Mouse (Mus musculus) midbrain, embryonic 10.5 days (tissue): ENCODE measurements around the gene Metap1d. TPM values are rescaled to one million over a fixed set of nuclear protein-coding genes. Genes with fewer than 3 reads are reported as not detected.
A peak's percentile ranks its signal among the peaks of the same experiment; 100 is the strongest.

Experiments
- DNase-seq: peaks from one replicate; pipeline ENCODE4 v3.0.0-alpha.2; 2017; ENCODE audit warnings: low spot score
- H3K27ac ChIP-seq: fragments of 300-500 bp; sonication (generic); replicated peaks from 2 replicates; pipeline ENCODE4 v1.5.1; 2016; ENCODE audit warnings: mild to moderate bottlenecking
- H3K27me3 ChIP-seq: fragments of 300-500 bp; sonication (generic); 2 replicates; pipeline ENCODE4 v1.6.1; 2016; ENCODE audit warnings: low read depth, mild to moderate bottlenecking; ENCODE audit not compliant: poor library complexity, severe bottlenecking
- H3K36me3 ChIP-seq: fragments of 300-500 bp; sonication (generic); 2 replicates; pipeline ENCODE4 v1.6.1; 2016; ENCODE audit warnings: mild to moderate bottlenecking, moderate library complexity
- H3K4me1 ChIP-seq: fragments of 300-500 bp; sonication (generic); 2 replicates; pipeline ENCODE4 v1.6.1; 2016
- H3K4me3 ChIP-seq: fragments of 300-500 bp; sonication (generic); 2 replicates; pipeline ENCODE4 v1.5.1; 2016; ENCODE audit warnings: mild to moderate bottlenecking, moderate library complexity
- H3K9me3 ChIP-seq: fragments of 300-500 bp; sonication (generic); replicated peaks from 2 replicates; pipeline ENCODE4 v1.6.1; 2016; ENCODE audit warnings: mild to moderate bottlenecking
- WGBS: fragments of 180-500 bp; shearing (Covaris S2); methylation state at CpG from one replicate; pipeline ENCODE4 v1.1.7; 2016; 5-methylcytosine and 5-hydroxymethylcytosine counted together
- polyA plus RNA-seq: library from polyadenylated mRNA; unstranded; fragments of >200 nt; fragmentation: Nextera tagmentation; extraction: Ambion mirVana; gene quantifications from 2 replicates; pipeline ENCODE4 v1.2.1, GENCODE M21; 2016

The Metap1d gene
- 26.6 and 28.2 TPM in 2 replicates for polyA plus RNA-seq

DNA sequence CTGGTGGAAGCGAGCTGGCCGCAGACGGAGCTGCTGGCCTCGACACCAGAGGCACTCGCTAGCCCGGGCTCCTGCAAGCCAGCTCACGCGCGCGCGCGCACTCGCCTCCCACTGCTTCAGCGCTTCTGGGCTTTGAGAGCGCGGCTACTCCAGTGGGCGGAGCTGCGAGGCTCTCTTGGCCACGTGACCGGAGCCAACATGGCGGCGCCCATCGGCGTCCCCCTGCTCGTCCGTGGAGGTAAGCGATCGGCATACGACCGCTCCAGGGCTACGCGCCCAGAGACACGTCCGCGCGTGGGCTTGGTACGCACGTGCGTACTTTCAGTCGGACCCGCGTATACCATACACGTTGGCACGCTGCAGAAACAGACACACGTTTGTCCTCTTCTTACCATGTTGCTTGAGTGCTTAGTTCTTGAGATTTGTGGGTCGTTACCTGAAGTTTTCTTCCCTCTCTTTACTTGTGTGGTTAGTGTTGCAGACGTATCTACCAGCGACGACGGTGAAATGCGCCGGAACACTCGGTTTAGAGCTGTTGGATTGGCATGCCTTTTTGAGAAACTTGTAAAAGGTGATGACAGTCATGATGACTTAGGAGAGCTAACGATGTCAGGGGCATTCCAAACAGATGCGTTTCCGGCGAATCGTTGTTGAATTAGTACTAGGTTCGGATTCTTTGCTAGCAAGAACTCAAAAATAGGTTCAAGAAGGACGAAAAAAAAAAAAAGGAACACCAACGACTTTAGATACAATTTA, at the start of gene Metap1d:
TSS of gene Metap1d (plus strand) at position 116 of the 756 bp plus-strand sequence.
- WGBS, result under 1% methylated on average over 61 of the region's 61 CpGs
- Histone ChIP-seq H3K27ac (peak within 1 kb of the TSS; percentile 85), H3K9me3 (no peaks in the 10 kb centered on the region), H3K4me1 (peaks cover 13% of the 10 kb centered on the region), H3K4me3 (peak within 1 kb of the TSS; percentile 77), H3K27me3 (peaks cover 17% of the 10 kb centered on the region), H3K36me3 (no peaks in the 10 kb centered on the region)
- peak; percentile 98 for DNase-seq

DNA sequence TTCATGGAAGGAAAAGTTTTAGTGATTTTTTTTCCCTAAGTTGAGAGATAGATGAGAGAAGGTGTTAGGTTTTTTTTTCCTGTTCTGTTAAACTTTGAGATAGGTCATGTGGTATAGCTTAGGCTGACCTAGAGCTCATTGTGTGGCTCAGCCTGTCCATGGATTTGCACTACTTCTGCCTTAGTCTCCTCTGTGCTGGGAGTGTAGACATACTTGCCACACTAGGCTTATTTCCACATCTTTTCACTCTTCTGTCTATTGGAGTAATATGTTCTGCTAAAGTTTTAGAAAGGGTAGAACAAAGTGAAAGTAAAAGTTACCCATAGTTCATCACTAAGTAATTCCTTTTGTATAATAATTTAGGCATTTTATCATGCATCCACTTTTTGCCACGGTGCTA, 47.5 kb upstream of the Metap1d start:
- Histone ChIP-seq H3K9me3 (no peaks in the 10 kb centered on the region), H3K4me1 (no peaks in the 10 kb centered on the region), H3K36me3 (peaks cover 90% of the 10 kb centered on the region), H3K27me3 (no peaks in the 10 kb centered on the region), H3K27ac (no peak overlapping the region), H3K4me3 (no peak overlapping the region)
- no peak for DNase-seq
- 95% methylated on average over 1 of the region's 1 CpGs for WGBS

DNA sequence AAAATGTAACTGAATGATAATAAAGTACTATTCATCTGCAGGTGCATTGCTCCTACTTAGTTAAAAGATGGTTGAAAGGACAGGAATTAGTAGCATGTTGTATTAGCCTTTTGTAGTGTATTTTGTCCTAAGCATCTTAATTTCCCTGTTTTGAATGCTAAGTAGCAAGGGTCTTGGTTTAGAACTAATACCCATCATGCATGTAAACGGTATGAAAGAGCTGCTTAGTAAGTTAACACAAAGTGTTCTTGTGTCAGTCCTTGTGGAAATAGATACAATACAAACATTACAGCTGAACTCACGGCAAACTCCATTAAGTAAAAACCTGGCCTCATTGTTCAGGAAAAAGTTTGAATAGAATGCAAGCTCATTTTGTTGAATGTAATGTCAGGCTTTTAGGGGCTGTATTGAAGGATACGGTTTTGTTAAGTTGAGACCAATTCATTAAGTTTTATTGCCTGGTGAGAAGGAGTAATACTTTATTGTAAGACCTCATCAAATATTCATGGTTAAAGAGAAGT, 34.3 kb upstream of the Metap1d start:
- WGBS, result 68% methylated on average over 3 of the region's 3 CpGs
- no peak overlapping the region for H3K27ac ChIP-seq
- no peak for DNase-seq
- no peak overlapping the region for H3K4me3 ChIP-seq
- no peaks in the 10 kb centered on the region for H3K27me3 ChIP-seq
- H3K36me3 ChIP-seq, result peaks cover 79% of the 10 kb centered on the region
- H3K4me1 ChIP-seq, result no peaks in the 10 kb centered on the region
- H3K9me3 ChIP-seq, result no peaks in the 10 kb centered on the region

DNA sequence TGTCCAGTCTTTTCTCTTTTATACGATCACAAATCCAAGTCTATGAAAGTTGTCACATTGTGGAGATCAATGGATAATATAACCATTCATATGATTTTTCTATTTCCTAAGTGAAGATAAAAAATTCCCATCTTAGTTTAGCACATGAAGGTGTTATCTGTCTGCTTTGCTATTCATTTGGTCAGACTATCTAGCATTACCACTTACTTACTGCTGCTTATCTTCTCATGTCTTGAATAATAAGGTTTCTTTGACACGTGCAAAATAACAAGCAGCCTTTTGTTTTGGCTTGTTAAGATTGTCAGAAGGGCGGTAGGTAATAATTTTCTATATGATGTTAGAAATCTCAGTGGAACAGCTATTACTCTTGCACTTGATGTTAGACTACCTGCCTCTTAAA, 33.7 kb upstream of the Metap1d start:
- no peaks in the 10 kb centered on the region for H3K27me3 ChIP-seq
- H3K27ac ChIP-seq, result no peak overlapping the region
- whole genome bisulfite sequencing, result 88% methylated on average over 3 of the region's 3 CpGs
- no peaks in the 10 kb centered on the region for H3K9me3 ChIP-seq
- H3K4me3 ChIP-seq, result no peak overlapping the region
- no peaks in the 10 kb centered on the region for H3K4me1 ChIP-seq
- DNase-seq, result no peak
- peaks cover 78% of the 10 kb centered on the region for H3K36me3 ChIP-seq

DNA sequence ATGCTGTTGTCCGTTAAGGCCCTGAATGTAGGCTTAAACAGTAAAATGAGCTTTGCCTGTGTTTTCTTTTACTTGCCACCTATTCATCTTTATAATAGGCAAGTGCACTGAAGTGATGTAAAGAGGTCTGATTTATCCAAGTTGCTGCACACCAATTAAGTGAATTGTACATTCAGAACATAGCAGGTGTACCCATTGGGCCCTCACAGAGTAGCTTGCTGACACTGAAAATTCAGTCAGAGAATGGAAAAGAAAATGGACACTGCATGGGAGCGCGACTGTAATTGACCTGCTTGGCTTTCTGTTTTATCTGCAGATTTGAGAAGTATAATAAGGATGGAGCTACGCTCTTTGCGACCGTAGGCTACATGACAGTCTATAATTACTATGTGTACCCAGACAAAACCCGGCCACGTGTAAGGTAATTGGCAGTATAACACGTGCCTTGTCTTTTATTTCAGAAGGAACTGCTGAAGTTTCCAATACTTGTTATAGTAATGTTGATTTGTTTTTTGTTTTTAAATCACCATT, 32.1 kb upstream of the Metap1d start:
- no peaks in the 10 kb centered on the region for H3K27me3 ChIP-seq
- no peak overlapping the region for H3K27ac ChIP-seq
- no peaks in the 10 kb centered on the region for H3K9me3 ChIP-seq
- WGBS, result 89% methylated on average over 9 of the region's 9 CpGs
- H3K4me1 ChIP-seq, result no peaks in the 10 kb centered on the region
- no peak for DNase-seq
- H3K4me3 ChIP-seq, result no peak overlapping the region
- peaks cover 77% of the 10 kb centered on the region for H3K36me3 ChIP-seq

DNA sequence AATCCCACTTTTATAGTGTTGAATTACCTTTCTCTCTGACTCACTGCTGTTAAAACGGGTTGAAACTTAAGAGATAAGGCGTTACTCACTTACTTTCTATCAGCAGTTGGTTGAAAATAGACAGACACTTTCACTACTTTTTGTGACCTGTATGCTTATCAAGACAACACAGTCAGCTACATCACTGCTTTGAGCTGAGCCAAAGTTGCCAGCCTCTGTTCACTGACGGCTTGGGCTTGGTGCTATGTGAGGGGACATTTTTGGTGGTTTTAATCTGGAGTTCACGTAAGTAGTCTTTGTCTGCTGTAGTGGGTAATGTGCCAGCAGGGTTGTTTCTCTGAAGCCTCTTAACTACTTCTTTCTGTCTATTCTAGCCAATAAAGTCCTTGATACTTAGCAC, 28.5 kb upstream of the Metap1d start:
- WGBS, result 85% methylated on average over 4 of the region's 4 CpGs
- H3K27me3 ChIP-seq, result no peaks in the 10 kb centered on the region
- H3K4me3 ChIP-seq, result no peak overlapping the region
- no peaks in the 10 kb centered on the region for H3K4me1 ChIP-seq
- no peak for DNase-seq
- H3K27ac ChIP-seq, result no peak overlapping the region
- H3K36me3 ChIP-seq, result peaks cover 95% of the 10 kb centered on the region
- H3K9me3 ChIP-seq, result no peaks in the 10 kb centered on the region

DNA sequence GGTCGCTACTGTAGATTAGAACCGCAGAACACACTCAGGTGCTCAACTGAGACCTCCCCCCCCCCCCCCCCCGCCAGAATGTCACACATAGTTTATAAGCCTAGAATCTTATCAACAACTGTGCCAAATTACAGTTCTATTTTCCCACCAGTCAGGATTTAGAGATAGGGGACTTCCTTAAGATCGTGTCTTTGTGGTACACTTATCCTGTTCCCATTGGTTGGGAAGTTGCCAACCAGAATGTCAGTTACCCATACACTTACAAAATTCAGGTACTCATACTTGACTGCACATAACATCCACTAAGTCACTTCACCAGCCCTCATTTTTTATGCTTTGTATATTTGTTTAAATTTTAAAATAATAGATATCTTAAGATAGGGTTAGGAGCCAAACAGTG, 17.6 kb upstream of the Metap1d start:
- peaks cover 94% of the 10 kb centered on the region for H3K36me3 ChIP-seq
- DNase-seq, result no peak
- no peak overlapping the region for H3K27ac ChIP-seq
- no peaks in the 10 kb centered on the region for H3K9me3 ChIP-seq
- 81% methylated on average over 4 of the region's 4 CpGs for WGBS
- H3K4me1 ChIP-seq, result no peaks in the 10 kb centered on the region
- no peaks in the 10 kb centered on the region for H3K27me3 ChIP-seq
- H3K4me3 ChIP-seq, result no peak overlapping the region

DNA sequence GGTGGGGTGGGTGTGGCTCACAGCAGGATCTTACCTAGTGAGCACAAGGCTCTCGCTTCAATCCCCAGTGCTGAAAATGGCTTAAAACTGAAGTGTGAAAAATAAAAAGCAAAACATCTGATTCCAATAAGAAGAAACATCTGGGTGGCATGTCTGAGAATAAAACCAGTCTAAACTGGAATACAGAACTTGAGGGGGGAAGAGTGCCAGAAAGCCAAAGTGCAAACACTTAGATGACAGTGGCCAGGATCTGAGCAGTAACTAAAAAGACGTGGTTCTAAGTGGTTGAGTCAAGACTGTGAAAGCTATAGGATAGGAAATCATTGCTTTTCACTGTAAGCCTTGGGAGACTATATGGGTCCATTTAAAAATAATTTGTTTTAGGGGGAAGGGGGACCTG, 9.7 kb upstream of the Metap1d start:
- DNase-seq, result no peak
- 0 out of 2 replicates have a peak, but pooled peaks cover 12% of the 10 kb centered on the region for H3K27me3 ChIP-seq
- peaks cover 9% of the 10 kb centered on the region for H3K4me1 ChIP-seq
- no peaks in the 10 kb centered on the region for H3K9me3 ChIP-seq
- 45% methylated on average over 2 of the region's 2 CpGs for WGBS
- H3K27ac ChIP-seq, result no peak overlapping the region
- peaks cover 37% of the 10 kb centered on the region for H3K36me3 ChIP-seq
- H3K4me3 ChIP-seq, result no peak overlapping the region

DNA sequence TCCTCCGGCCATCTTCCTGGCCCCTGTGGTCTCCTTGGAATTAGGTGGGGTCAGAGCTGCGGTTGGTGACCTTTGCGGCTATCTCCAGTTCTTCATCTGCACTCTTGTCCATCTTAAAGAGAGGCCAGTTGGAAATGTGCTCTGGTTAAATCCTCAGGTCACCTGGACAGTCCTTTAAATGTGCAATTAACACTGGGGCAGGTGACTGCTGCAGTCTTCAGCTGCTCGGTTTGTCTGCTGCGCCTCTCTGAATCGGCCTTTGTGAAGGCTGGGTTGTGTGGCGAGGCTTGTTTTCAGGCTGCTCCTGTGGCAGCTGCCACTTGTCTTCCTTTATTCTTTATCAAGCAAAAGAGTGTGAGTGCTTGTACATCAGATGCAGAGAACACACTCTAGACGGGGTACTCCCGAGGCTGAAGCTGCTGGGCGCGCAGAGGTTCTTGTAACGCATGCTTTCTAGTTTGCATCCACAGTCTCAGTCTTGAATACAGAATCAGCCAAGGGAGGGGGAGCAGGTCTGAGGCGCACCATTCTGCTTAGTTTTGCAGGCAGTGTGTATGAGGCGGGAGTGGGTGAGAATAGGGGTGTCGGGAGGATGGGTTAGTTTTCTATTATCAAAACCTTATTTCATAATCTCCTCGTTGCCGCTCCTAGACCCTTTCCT, 7.4 kb upstream of the Metap1d start:
- no peaks in the 10 kb centered on the region for H3K9me3 ChIP-seq
- peaks cover 18% of the 10 kb centered on the region for H3K36me3 ChIP-seq
- WGBS, result 47% methylated on average over 17 of the region's 17 CpGs
- H3K4me3 ChIP-seq, result no peak overlapping the region; the same call in 1 of the 2 replicates
- 0 out of 2 replicates have a peak, but pooled peaks cover 12% of the 10 kb centered on the region for H3K27me3 ChIP-seq
- H3K4me1 ChIP-seq, result peaks cover 9% of the 10 kb centered on the region
- DNase-seq, result no peak
- H3K27ac ChIP-seq, result peak overlapping the region; percentile 43

DNA sequence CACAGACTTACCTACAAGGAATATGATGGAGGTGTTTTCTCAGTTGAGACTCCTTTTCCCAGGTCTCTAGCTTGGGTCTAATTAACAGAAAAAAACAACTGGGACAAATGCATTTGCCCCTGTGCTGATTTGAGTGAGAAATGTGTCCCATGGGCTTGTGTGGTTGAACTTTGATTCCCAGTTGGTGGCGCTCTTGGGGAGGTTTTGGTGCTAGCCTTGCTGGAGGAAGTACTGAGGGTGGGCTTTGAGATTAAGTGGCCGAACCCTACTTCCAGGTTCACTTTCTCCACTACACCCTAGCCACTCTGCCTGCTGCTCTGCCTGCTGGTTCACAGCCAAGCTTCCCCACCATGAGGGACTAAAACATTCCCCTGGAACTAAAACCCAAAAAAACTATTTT, 3.5 kb upstream of the Metap1d start:
- Histone ChIP-seq H3K27me3 (peaks cover 29% of the 10 kb centered on the region), H3K4me3 (no peak overlapping the region), H3K9me3 (no peaks in the 10 kb centered on the region), H3K36me3 (no peaks in the 10 kb centered on the region), H3K4me1 (peaks cover 22% of the 10 kb centered on the region), H3K27ac (no peak overlapping the region)
- 14% methylated on average over 2 of the region's 2 CpGs for WGBS
- DNase-seq, result no peak

DNA sequence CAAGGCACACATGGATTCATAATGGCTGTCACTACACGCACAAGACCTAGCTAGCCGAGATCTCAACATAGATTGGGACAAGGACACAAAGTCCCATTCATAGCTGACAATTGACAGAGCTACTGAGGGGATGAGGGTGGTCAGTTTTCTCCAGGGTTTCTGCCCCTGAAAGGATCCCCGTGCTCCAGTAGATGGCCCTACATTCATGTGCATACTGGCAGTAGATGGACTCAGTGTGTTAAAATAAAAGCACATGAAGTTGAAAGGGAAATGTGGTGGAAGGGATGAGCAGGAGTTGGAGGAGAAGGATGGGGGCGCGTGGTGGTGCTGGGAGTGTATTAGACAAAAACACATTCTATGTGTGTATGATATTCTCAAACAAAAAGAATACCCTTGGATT, 1.3 kb upstream of the Metap1d start:
- no peak overlapping the region for H3K27ac ChIP-seq
- peaks cover 22% of the 10 kb centered on the region for H3K27me3 ChIP-seq
- DNase-seq, result no peak
- H3K4me1 ChIP-seq, result peaks cover 13% of the 10 kb centered on the region
- no peaks in the 10 kb centered on the region for H3K9me3 ChIP-seq
- H3K4me3 ChIP-seq, result no peak overlapping the region
- H3K36me3 ChIP-seq, result no peaks in the 10 kb centered on the region
- 68% methylated on average over 5 of the region's 5 CpGs for WGBS

DNA sequence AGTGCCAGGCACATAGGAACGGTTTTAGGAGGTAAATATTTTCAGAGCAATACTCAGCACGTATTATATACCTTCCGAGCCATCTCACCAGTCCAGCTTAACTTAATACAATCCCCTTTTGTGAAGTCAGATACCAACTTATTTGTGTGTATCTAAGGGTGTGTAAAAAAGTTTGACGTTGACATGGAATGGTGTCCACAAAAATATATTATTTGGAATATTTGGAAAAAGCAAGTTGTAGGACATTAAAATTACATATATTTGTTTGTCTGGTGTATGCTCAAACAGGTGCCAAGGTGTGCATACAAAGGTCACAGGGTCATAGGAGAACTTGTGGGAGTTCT, 813 bp downstream of the Metap1d start:
- WGBS, result 46% methylated on average over 4 of the region's 4 CpGs
- DNase-seq, result no peak

DNA sequence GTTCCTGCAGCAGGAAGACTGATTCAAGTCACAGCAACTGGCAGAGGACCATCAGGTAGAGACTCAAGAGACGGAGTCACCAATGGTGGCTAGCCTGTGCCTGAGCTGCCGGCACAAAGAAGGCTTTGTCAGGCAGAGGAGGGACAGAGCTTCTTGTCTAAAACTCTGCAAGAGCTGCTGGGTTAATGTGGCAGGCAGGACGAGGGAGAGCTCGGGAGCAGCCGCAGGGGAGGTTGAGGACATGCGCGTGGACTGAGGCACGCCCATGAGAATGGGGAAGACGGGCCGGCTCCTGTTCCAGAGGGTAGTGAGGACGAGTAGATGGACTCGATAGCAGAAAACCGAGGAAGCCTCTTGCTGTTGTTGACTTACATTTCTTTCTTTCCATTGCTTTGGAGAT, 5.5 kb downstream of the Metap1d start:
- Histone ChIP-seq H3K4me1 (0 out of 2 replicates have a peak, but pooled peaks cover 8% of the 10 kb centered on the region), H3K4me3 (no peak overlapping the region), H3K27me3 (no peaks in the 10 kb centered on the region), H3K27ac (no peak overlapping the region), H3K9me3 (no peaks in the 10 kb centered on the region), H3K36me3 (no peaks in the 10 kb centered on the region)
- no peak for DNase-seq
- WGBS, result 67% methylated on average over 13 of the region's 13 CpGs

More for the DNA sequence above, 813 bp downstream of the Metap1d start:
- Histone ChIP-seq H3K4me1 (peaks cover 16% of the 10 kb centered on the region), H3K27ac (peak overlapping the region; percentile 85; the same call in 1 of the 2 replicates), H3K9me3 (no peaks in the 10 kb centered on the region), H3K36me3 (no peaks in the 10 kb centered on the region), H3K4me3 (peak overlapping the region; percentile 77), H3K27me3 (peaks cover 17% of the 10 kb centered on the region)
